Mouse (Mus musculus): ENCODE results near the gene Tubg1. TPM values are rescaled to one million over a fixed set of nuclear protein-coding genes. Genes with fewer than 3 reads are reported as not detected.

The Tubg1 gene
- polyA plus RNA-seq, 1 experiment from 2014 or later: 62.7 TPM

- Histone ChIP-seq H3K4me3 (no peak overlapping the region), H3K9me3 (no peaks in the 10 kb centered on the region), H3K27ac (no peak overlapping the region), H3K36me3 (peaks cover 64% of the 10 kb centered on the region), H3K9ac (no peak overlapping the region), H3K27me3 (peaks cover 62% of the 10 kb centered on the region), H3K4me2 (no peak overlapping the region), H3K4me1 (peaks cover 32% of the 10 kb centered on the region)
- no peak for ATAC-seq (ENCODE audit: insufficient number of reproducible peaks, low FRiP score, low TSS enrichment, low read depth)
- 55% methylated on average over 5 of the region's 5 CpGs for WGBS
Measured at GRCm38 (mm10) chr11:101162772-101163171, 43.0 kb downstream of the Tubg1 start.

DNA sequence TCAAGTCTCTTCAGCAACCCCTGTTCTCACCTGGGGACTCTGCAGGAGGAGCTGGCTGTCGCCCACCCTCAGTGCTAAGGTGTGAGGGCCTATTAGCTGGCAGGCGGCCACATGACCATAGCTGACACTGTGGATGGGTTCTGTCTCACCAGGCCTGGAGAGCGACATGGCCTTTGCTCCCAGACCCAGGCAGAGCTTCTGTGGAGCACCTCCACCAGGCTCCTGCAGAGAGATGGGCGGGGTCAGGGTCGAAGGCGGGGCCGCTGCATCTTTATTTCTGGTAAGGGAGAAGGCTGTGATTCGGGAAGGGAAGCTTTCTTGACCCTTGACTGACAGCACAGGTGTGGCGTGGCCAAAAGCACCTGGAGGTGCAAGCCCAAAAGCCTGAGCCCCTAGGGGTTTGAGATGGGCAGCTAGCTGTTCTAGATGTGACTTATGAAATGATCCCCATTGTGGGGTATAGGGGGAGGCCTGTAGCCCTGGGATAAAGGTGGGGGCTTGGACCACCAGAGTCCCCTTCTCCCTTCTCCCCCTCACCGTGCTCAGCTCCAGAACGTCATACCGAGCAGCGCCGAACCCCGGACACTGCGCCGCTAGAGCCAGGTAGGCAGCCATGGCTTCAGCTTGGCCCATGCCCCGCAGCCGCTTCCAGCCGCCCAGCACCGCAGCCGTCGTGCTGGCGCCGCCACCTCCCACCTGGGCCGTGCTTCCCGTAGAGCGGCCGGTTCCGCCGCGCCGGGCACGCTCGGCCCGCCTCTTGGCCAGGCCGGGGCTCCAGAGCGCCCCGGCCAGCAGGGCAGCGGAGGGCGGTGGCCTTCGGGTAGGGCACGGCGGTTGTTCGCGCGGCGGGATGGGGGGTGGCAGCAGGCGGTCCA, 44.0 kb downstream of the Tubg1 start:
- Histone ChIP-seq H3K9ac (no peak overlapping the region; the same call in 1 of the 2 replicates), H3K27me3 (peaks cover 72% of the 10 kb centered on the region), H3K4me1 (peaks cover 38% of the 10 kb centered on the region), H3K9me3 (no peaks in the 10 kb centered on the region), H3K36me3 (peaks cover 69% of the 10 kb centered on the region), H3K27ac (no peak overlapping the region), H3K4me2 (peak overlapping the region; percentile 58), H3K4me3 (peak overlapping the region; percentile 33)
- WGBS: 18% methylated on average over 49 of the region's 49 CpGs
- no peak for ATAC-seq (ENCODE audit: insufficient number of reproducible peaks, low FRiP score, low TSS enrichment, low read depth)

DNA sequence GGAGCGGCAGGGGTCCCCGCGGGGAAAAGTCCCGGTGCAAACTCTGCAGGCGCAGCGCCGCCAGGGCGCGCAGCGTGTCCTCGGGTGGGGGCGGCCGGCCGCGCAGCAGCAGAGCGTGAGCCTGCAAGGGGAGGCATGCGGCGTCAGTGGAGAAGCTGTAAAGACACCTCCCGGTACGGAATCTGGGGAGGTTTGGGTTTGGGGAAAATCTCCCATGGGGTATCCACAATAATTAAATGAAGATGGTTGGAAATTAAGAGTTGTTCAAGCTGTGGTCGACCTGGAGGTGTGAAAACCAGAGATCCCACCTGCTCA, 44.6 kb downstream of the Tubg1 start:
- peaks cover 69% of the 10 kb centered on the region for H3K36me3 ChIP-seq
- 21% methylated on average over 21 of the region's 21 CpGs for WGBS
- H3K9me3 ChIP-seq: no peaks in the 10 kb centered on the region
- no peak overlapping the region for H3K9ac ChIP-seq
- H3K4me2 ChIP-seq: peak overlapping the region; percentile 58
- no peak for ATAC-seq (ENCODE audit: insufficient number of reproducible peaks, low FRiP score, low TSS enrichment, low read depth)
- no peak overlapping the region for H3K27ac ChIP-seq
- peak overlapping the region; percentile 33 for H3K4me3 ChIP-seq
- H3K27me3 ChIP-seq: peaks cover 78% of the 10 kb centered on the region
- peaks cover 44% of the 10 kb centered on the region for H3K4me1 ChIP-seq

GRCm38 (mm10) chr11:101164677-101165580, 45.2 kb downstream of the Tubg1 start:
- Histone ChIP-seq H3K4me3 (peak overlapping the region; percentile 33; the same call in 1 of the 2 replicates), H3K9ac (no peak overlapping the region), H3K4me2 (no peak overlapping the region; the same call in 1 of the 2 replicates), H3K27ac (peak overlapping the region; percentile 61), H3K9me3 (no peaks in the 10 kb centered on the region), H3K27me3 (peaks cover 84% of the 10 kb centered on the region), H3K4me1 (peaks cover 50% of the 10 kb centered on the region), H3K36me3 (peaks cover 69% of the 10 kb centered on the region)
- 32% methylated on average over 35 of the region's 35 CpGs for WGBS
- ATAC-seq (ENCODE audit: insufficient number of reproducible peaks, low FRiP score, low TSS enrichment, low read depth): no peak

DNA sequence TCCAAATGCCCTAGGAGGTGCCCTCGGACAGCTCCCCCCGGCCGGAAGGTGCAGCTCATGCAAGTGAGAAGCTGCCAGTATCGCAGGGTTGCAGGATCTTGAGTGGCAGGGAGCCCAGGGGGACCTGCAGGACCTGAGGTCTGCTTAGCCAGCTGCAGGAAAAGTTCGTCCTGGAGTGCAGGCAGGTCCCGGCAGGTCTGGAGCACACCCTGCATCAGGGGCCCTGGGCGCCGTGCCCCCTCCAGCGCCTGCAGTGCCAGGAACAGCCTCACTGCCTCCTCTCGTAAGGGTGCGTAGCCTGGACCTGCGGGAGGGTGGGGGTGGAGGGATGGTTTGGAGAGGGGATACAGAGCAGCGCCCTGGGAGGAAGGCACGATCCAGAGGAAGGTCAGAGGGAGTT, 46.6 kb downstream of the Tubg1 start:
- Histone ChIP-seq H3K36me3 (peaks cover 66% of the 10 kb centered on the region), H3K9me3 (no peaks in the 10 kb centered on the region), H3K4me2 (no peak overlapping the region), H3K4me1 (peaks cover 59% of the 10 kb centered on the region), H3K9ac (no peak overlapping the region), H3K27me3 (peaks cover 86% of the 10 kb centered on the region), H3K27ac (no peak overlapping the region), H3K4me3 (no peak overlapping the region)
- 55% methylated on average over 14 of the region's 14 CpGs for WGBS
- ATAC-seq (ENCODE audit: insufficient number of reproducible peaks, low FRiP score, low TSS enrichment, low read depth): no peak

GRCm38 (mm10) chr11:101167211-101167962, 47.6 kb downstream of the Tubg1 start:
- Histone ChIP-seq H3K36me3 (peaks cover 57% of the 10 kb centered on the region), H3K4me1 (peaks cover 66% of the 10 kb centered on the region), H3K9ac (no peak overlapping the region), H3K9me3 (no peaks in the 10 kb centered on the region), H3K4me3 (no peak overlapping the region), H3K4me2 (no peak overlapping the region), H3K27me3 (peaks cover 77% of the 10 kb centered on the region), H3K27ac (no peak overlapping the region)
- WGBS: 59% methylated on average over 19 of the region's 19 CpGs
- ATAC-seq (ENCODE audit: insufficient number of reproducible peaks, low FRiP score, low TSS enrichment, low read depth): no peak

GRCm38 (mm10) chr11:101167963-101168300, 48.2 kb downstream of the Tubg1 start:
- no peak overlapping the region for H3K9ac ChIP-seq
- 57% methylated on average over 8 of the region's 8 CpGs for WGBS
- H3K36me3 ChIP-seq: peaks cover 51% of the 10 kb centered on the region
- peaks cover 72% of the 10 kb centered on the region for H3K27me3 ChIP-seq
- no peak overlapping the region for H3K4me2 ChIP-seq
- peaks cover 66% of the 10 kb centered on the region for H3K4me1 ChIP-seq
- H3K27ac ChIP-seq: no peak overlapping the region
- 0 out of 2 replicates have a peak overlapping the region, but pooled peaks have one; percentile 73 for H3K4me3 ChIP-seq
- ATAC-seq (ENCODE audit: insufficient number of reproducible peaks, low FRiP score, low TSS enrichment, low read depth): no peak
- no peaks in the 10 kb centered on the region for H3K9me3 ChIP-seq

- ATAC-seq (ENCODE audit: insufficient number of reproducible peaks, low FRiP score, low TSS enrichment, low read depth): no peak
- WGBS: 65% methylated on average over 18 of the region's 18 CpGs
- peaks cover 68% of the 10 kb centered on the region for H3K4me1 ChIP-seq
- H3K9ac ChIP-seq: no peak overlapping the region
- H3K27me3 ChIP-seq: peaks cover 70% of the 10 kb centered on the region
- H3K36me3 ChIP-seq: peaks cover 47% of the 10 kb centered on the region
- peak overlapping the region; percentile 73; the same call in 1 of the 2 replicates for H3K4me3 ChIP-seq
- no peaks in the 10 kb centered on the region for H3K9me3 ChIP-seq
- peak overlapping the region; percentile 89 for H3K4me2 ChIP-seq
- no peak overlapping the region for H3K27ac ChIP-seq
Measured at GRCm38 (mm10) chr11:101168301-101168980, 48.7 kb downstream of the Tubg1 start.

GRCm38 (mm10) chr11:101169301-101170107, 49.8 kb downstream of the Tubg1 start:
- Histone ChIP-seq H3K36me3 (peaks cover 36% of the 10 kb centered on the region), H3K4me1 (peaks cover 68% of the 10 kb centered on the region), H3K4me3 (peak overlapping the region; percentile 73), H3K4me2 (peak overlapping the region; percentile 89), H3K9ac (peak overlapping the region; percentile 68), H3K9me3 (no peaks in the 10 kb centered on the region), H3K27ac (no peak overlapping the region; the same call in 1 of the 2 replicates), H3K27me3 (peaks cover 67% of the 10 kb centered on the region)
- ATAC-seq (ENCODE audit: insufficient number of reproducible peaks, low FRiP score, low TSS enrichment, low read depth): no peak
- 15% methylated on average over 17 of the region's 17 CpGs for WGBS

DNA sequence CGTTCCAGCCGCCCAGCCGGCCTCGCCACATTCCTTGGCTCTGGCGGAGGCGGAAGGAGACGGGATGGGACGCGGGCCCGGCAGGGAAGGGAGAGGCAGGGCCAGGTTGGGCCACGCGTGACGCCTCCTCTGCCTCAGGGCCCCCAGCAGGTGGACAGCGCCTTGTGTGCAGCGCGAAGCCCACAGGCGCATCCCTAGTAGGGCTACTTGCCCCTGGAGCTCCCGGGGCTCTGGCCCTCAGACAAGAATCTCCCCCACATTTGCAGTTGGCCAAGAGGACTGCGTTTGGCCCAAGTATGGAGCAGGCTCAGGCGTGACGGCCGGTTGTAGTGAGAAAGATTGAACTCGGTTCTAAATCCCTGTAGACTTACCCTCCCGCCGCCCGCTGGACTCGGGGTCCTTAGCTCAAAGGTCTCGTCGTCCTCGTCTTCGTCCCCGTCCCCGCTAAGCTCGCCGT, 50.6 kb downstream of the Tubg1 start, which contains the start of gene Cntnap1:
Cntnap1 (plus strand) TSS at position 170 of the 457 bp plus-strand sequence.
- H3K9me3 ChIP-seq: no peaks in the 10 kb centered on the region
- H3K27me3 ChIP-seq: peaks cover 67% of the 10 kb centered on the region
- H3K36me3 ChIP-seq: peaks cover 27% of the 10 kb centered on the region
- peak within 1 kb of the TSS; percentile 68 for H3K9ac ChIP-seq
- no peak for ATAC-seq (ENCODE audit: insufficient number of reproducible peaks, low FRiP score, low TSS enrichment, low read depth)
- H3K4me3 ChIP-seq: peak within 1 kb of the TSS; percentile 73
- WGBS: under 1% methylated on average over 35 of the region's 35 CpGs
- peak within 1 kb of the TSS; percentile 82 for H3K27ac ChIP-seq
- peak within 1 kb of the TSS; percentile 89 for H3K4me2 ChIP-seq
- peaks cover 69% of the 10 kb centered on the region for H3K4me1 ChIP-seq

All from limb, embryonic 15.5 days (tissue).